Mouse (Mus musculus) monocyte, adult 5-6 weeks (primary cell): ENCODE results near the gene Mydgf. TPM values are rescaled to one million over a fixed set of nuclear protein-coding genes. Genes with fewer than 3 reads are reported as not detected.

Experiments used
- ATAC-seq: fragments of 153-309, 156-312 bp; replicated peaks from 2 replicates; pipeline ENCODE4 v1.8.0; 2017; ENCODE audit warnings: mild to moderate bottlenecking; ENCODE audit not compliant: low TSS enrichment, insufficient number of reproducible peaks, severe bottlenecking, poor library complexity, low FRiP score
- total RNA-seq: library from RNA; stranded (forward); fragments of 200-1000, 200-491, 200-594 nt; gene quantifications from 3 replicates; pipeline ENCODE4 v1.2.3, GENCODE M21; 2017

The Mydgf gene
- total RNA-seq: 25.0 to 31.5 TPM (median 30.6 TPM) in 3 replicates

DNA sequence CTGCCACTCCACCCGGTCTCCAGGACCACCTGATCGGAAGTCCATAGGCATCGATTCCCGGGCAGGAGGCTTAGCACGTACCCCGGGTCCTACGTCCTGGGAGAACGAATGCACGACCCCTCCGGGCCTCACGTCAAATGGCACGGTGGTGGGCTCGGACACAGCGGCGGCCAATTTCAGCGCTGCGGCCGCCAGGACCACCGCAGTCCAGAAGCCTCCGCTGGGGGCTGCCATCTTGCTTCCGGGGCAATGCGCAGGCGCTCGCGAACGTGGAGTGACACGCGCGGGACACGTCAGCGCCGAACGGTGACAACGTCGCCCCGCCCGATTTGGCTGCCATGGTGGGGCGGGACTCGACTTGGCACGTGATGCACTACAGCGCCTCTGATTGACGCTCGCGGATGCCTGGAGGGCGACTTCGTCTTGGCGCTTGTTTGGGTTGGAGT lies at the start of gene Mydgf:
Gene Mydgf, minus strand, starts transcription at position 263 of the 446 bp plus-strand sequence.
- ATAC-seq: peak; percentile 92

DNA sequence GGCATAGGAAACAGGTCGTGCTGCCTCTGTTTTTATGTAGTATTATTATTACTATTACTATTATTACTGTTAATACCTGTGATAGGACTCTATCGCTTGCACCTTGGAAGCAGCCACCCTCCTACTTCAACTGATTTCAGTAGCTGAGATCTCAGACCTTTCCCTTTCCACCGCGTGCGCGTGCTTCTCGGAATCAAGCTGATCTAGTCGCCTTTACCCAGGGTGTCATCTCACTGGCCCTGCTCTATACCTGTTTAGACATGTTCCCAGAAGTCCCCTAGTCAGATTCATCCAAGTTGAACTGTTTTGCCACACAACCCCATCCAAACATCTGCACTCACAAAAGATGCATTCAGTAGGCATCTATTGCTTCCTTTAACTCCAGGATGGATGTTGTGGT lies 49.7 kb upstream of the Mydgf start:
- ATAC-seq: no peak

GRCm38 (mm10) chr17:56229943-56230342 lies 46.2 kb upstream of the Mydgf start:
- no peak for ATAC-seq

DNA sequence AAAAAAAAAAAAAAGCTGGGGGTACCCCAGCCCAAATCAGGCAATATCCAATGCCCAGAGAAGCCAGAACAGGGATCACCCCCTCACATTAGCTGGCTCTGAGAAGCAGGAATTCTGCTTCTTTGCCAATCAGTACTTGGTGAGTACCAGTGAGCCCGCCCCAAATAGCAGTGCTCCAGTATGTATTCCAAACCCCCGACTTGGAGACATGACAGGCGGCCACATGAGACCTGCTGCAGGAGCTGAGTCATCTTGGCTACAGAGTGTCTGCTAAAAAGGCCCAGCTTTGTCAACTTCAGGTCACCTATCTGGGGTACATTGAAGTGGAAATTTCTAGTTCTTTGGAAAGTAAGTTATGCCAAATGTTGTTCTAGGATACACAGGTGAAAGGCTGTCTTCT lies 42.8 kb upstream of the Mydgf start:
- ATAC-seq: no peak

DNA sequence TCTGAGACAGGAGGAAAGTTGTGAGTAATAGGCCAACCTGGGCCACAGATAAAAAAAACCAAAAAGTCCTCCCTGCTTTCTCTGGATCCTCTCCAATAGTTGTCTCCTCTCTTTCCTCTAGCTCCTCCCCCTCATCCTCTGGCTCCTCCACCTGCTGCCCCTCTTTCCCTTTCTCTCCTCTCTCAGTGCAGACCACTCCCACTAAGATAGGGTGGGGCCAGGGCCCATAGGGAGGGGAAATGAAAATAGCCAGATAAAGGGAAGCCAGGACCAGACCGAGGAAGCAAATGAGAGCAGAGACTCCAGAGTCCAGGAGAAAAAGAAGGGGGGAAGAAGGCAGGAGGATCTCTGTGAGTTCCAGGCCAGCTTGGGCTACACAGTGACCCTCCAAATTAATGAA lies 41.2 kb upstream of the Mydgf start:
- no peak for ATAC-seq

DNA sequence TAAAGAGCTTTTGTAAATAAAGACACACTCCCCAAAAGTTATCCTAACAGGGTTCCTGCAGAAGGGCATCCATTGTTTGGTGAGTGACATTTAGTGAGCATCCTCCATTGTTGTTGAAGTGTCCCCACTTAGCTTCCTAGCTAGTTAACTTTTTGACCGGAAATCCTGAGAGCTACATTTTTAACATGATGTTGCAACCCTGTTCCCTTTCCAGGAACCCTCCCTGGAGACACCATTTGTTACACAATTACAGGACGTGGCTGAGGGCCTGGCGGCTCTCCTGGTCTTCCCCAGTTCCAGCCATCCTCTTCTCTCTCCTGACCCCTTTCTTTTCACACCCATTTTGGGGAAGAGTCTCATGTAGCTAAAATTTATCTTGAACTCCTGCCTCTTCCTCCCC lies 36.1 kb upstream of the Mydgf start:
- no peak for ATAC-seq

DNA sequence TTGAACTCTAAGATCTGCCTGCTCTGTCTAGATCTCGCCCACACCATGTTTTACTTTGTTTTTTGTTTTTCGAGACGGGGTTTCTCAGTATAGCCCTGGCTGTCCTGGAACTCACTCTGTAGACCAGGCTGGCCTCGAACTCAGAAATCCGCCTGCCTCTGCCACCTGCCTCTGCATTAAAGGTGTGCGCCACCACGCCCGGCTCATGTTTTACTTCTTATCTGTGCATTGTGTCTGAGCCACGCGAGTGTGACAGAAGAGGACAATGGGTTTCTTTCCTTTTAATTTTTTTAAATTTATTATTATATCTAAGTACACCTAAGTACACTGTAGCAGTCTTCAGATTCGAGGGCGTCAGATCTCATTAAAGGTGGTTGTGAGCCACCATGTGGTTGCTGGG lies 35.5 kb upstream of the Mydgf start:
- ATAC-seq: no peak

DNA sequence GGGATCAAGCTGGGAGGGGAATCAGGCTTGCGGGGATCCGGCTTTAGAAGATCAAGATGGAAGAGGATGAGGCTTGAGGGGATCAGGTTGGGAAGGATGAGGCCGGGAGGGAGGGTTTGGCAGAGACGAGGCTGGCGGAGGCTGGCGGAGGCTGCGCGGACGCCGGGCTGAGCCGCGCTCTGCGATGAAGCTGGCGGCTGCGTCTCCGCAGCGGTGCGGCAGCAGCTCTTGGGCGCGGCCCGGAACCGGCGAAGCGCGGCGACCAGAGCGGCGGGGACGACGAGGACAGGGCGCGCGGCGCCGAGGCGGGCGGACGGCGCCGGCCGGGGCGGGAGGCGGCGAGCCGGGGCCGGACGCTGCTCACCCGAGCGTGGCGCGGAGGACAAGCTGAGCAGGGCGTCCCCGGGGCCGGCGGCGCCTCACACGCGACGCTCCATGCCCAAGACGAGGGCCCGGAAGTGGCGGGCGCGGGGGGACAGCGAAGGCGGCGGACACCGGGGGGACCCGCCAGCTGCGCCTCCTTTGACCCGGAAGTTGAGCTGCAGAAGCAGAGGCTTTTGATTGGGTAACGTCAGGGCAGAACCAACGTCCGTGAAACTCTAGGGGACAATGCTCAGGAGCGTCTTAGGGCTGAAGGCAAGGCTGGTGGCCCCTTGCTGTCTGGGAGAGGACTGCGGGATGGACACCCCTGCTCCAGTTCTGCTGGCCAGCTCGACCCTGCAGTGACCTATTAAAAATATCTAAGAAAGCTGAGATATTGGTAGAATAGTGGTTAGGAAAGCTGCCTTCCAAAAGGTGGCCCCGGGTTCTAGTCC lies 34.9 kb upstream of the Mydgf start, which contains the start of gene Dpp9:
Gene Dpp9, minus strand, starts transcription at position 529 of the 815 bp plus-strand sequence.
- peak; percentile 96 for ATAC-seq

DNA sequence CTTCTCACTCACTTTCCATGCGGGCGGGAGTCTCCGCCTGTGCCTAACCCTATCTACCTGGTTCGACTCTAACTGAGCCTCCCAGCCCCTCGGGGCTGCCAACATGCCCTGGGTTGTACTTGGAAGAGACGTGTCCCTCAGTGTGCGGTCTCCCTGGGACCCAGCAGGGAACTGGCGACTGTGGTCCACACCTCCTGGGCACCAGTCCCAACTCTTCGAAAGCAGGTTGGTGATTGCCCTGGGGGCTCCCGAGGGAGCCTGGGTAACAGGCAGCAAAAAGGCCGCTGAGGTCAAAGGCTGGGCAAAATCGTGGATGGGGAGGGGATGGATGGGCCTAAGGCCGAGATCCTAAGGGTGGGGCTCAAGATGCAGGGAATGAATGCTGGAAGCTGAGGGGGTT lies 34.0 kb upstream of the Mydgf start:
- ATAC-seq: no peak

DNA sequence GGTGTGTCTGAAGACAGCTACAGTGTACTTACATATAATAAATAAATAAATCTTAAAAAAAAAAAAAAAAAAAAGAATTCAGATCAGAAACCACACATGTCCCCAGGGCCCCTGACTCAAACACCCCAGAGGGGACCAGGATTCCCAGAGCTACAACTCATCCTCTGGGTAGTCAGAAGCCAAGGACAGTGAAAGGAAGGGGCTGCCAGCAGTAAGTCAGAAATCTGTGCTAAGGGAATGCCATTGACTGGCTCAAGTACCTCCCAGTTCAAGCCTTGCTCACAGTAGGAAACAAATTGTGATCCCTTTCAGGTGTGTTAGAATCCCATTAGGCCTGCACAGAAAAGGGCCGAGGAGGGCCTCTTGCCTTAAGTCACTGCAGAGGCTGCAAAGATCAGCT lies 30.5 kb upstream of the Mydgf start:
- ATAC-seq: no peak

DNA sequence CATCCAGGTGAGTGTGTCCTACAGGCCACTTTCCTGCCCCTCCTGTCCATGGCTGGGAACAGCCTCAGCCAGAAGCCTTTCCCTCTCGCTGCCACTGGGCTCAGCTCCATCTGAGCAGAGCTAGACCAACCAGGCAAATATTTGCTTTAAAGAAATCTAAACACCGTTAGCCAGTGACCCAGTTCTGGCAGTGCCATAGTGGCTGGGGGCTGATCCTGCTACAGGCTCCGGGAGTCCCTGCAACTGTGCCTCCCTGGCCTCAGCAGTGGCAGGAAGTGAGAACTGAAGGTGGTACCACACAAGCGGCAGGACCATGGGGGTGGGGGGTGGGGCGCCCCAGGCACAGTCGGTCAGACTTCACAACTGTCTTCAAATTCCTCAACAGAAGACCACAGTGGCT lies 29.0 kb upstream of the Mydgf start:
- ATAC-seq: no peak

DNA sequence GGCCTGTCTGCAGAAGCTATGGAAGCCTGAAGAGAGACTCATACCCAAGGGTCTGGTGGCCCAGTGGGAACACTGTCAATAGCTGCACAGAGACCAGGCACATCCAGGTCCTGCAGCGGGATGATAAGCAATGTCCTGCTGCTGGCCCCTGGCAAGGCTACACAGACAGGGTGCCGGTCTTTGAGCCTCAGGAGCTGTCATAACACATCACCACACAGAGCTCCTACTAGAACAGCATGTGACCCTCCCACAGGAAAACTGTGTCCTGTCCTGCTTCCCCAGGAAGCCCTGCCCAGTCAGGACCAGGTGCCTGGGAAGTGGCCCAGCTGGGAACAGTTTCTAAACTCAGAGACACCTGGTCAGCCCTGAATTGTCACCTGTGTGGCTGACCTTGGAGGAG lies 27.4 kb upstream of the Mydgf start:
- no peak for ATAC-seq

- ATAC-seq: no peak
Measured at GRCm38 (mm10) chr17:56208821-56209220, 25.1 kb upstream of the Mydgf start.

- no peak for ATAC-seq
Measured at GRCm38 (mm10) chr17:56207963-56208530, 24.3 kb upstream of the Mydgf start.

DNA sequence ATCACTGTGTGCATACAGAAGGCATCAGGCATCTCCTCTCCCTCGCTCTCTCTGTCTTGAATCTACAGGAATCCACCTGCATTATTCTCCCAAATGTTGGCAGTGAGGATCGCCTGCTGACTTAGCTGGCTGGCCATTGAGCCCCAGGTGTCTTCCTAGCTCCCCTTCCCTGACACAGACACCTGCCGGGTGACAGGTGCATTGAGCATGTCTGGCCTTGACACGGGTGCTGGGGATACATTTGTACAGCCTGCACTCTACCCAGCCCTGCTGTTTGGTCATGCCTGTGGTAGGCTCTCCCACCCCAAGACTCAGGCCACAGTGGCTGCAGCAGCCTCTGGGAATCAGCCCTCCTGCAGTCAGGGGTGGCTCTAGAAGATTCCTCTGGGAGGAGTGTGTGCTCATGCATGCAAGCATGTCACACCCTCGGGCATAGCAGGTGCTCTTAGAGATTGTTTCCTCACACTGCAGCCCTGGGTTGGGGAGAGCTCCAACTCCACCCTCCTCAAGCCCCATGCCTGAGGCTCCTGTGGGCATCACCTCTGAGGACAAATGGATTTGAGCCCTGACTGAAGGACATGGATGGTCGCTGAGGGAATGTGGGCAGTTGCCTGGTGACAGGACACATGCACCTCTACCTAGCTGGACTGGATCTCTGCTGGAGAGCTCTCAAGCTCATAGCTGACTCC lies 23.4 kb upstream of the Mydgf start:
- ATAC-seq: no peak

GRCm38 (mm10) chr17:56206276-56206884 lies 22.7 kb upstream of the Mydgf start:
- ATAC-seq: no peak

DNA sequence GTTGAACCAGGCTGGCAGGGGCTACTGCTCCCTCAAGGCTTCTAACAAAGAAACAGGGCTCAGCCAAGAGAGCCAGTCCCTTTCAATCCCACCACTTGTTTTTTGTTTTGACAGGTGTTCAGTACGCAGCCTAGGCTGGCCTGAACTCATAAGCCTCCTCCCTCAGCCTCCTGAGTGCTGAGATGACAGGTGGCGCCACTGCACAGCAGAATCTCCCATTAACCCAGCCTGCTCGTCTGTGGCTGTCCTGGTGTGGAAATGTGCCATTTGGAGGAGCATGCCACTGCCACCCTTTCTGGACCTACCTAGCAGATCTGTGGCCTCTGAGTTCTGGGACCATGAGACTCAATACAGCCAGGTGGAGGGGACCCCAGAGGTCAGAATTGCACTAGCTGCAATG lies 20.0 kb upstream of the Mydgf start:
- no peak for ATAC-seq

DNA sequence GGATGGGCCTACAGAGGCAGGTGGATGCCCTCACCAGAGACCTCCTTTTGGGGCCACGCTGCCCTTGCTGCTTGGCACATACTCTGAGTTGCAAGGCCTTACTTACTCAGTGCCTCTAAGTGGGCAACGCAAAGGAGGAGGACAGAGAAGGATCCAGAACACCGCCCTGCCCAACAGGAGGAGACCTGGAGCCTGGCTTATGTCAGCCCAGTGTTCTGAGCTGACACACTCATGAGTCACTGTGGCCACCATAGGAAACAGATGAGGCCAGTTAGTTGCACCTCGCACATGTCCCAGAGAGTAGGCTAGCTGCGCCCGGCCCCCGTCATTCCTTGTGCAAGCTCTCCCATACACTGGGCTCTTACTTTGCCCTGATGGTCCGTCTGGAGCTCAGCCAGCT lies 18.8 kb upstream of the Mydgf start:
- ATAC-seq: no peak

DNA sequence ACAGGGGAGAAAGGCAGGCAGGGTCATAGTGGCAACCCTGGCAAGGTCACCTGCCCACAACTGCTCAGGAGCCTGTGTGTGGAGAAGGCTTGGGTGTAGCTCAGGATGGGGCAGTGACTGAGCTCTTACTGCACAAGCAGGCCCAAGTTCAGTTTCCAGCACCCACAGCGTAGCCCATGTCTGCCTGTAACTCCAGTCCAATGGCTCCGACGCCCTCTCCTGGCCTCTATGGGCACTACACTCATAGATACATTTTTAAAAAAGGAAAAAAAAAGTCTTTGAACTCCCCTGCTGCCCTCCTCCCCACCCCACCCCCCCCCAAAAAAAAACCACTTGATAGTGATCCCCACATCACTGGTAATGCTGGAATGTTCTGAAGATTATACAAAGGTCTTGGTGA lies 17.9 kb upstream of the Mydgf start:
- no peak for ATAC-seq
